Comparison of ENCODE assay signal across 8 mouse cellular contexts in the genomic region with DNA sequence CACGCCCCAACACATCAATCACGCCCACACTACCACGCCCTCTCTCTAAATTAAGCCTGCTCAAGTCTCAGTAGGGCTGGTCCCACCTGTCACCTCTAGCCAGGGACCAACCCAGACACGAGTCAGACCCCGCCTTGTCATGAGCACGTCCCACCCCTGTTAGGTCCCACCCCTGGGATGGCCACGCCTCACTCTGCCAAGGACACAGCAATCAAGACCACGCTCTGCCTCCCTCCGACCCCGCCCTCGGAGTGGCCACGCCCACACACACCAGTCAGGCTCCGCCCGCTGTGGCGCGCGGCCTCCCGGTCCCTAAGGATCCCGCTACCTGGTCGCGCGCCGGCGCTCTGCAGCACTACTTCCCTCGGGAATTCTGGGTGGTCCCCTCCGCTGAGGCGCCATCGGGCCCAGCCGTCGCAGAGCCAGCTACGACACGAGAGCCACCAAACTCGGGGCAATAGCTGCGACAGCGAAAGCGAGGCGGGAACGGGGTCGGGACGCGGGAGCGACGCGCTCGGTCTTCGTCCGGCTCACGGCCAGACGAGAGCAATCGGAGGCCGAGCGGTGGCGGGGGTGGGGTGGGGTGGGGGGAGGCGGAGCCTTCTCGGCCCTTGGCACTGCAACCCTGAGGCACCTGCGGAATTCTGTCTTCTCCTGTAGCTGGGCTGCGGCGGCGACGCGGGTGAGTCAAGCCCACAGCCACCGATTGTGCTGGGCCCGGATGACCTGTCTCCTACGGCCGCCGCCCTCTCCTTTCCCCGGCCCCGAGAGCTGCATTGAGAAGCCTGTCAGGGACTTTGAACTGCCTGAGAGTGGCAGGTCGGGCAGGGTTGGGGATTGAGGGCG. TPM values are rescaled to one million over a fixed set of nuclear protein-coding genes. Genes with fewer than 3 reads are reported as not detected.
DNase-seq lines count a peak whose midpoint lies in the region; ATAC-seq and TF ChIP-seq lines count a peak whose summit lies in the region.

A gene (plus strand): TSS at position 273 of the 846 bp plus-strand sequence.
A gene (minus strand): TSS at position 551 of the 846 bp plus-strand sequence.

- ATAC-seq in kidney, embryonic 14.5 days (ENCODE audit: low FRiP score, low TSS enrichment) = peak; percentile 99
- peak; percentile 97 for ATAC-seq in limb, embryonic 15.5 days (ENCODE audit: insufficient number of reproducible peaks, low FRiP score, low TSS enrichment, low read depth)

- H3K27ac ChIP-seq in bone marrow macrophage, adult 2 months (ENCODE audit: insufficient read depth, low read depth, low read length) = no peak within 1 kb of the TSS; the same call in 1 of the 2 replicates
- no peak within 1 kb of the TSS for H3K27ac ChIP-seq in embryonic fibroblast, embryonic 13.5 days (ENCODE audit: insufficient read depth, low read length)
- H3K27ac ChIP-seq in kidney, embryonic 14.5 days (ENCODE audit: low read depth, low read length) = peak within 1 kb of the TSS; percentile 73
- H3K27ac ChIP-seq in limb, embryonic 15.5 days = peak within 1 kb of the TSS; percentile 91

- TF ChIP-seq CTCF in bone marrow macrophage, adult 2 months (IDR thresholded peaks at IDR 0.05; ENCODE audit: low read depth, low read length) = no peak
- no peak for TF ChIP-seq CTCF in embryonic fibroblast, embryonic 13.5 days (IDR thresholded peaks at IDR 0.05; ENCODE audit: borderline replicate concordance, insufficient read depth, low read length)

- H3K4me3 ChIP-seq in bone marrow macrophage, adult 2 months (ENCODE audit: insufficient read depth, low read length) = peak within 1 kb of the TSS; percentile 94
- peak within 1 kb of the TSS; percentile 83 for H3K4me3 ChIP-seq in embryonic fibroblast, embryonic 13.5 days (ENCODE audit: insufficient read depth, low read length)
- peak within 1 kb of the TSS; percentile 75 for H3K4me3 ChIP-seq in kidney, embryonic 14.5 days (ENCODE audit: low read length)
- peak within 1 kb of the TSS; percentile 80 for H3K4me3 ChIP-seq in limb, embryonic 15.5 days

- no peaks in the 10 kb centered on the region for H3K9me3 ChIP-seq in kidney, embryonic 14.5 days (ENCODE audit: control insufficient read depth, low read length)
- no peaks in the 10 kb centered on the region for H3K9me3 ChIP-seq in limb, embryonic 15.5 days

- peaks cover 12% of the 10 kb centered on the region; the same call in 1 of the 2 replicates for H3K36me3 ChIP-seq in kidney, embryonic 14.5 days (ENCODE audit: control insufficient read depth, insufficient read depth, low read length)
- H3K36me3 ChIP-seq in limb, embryonic 15.5 days = 0 out of 2 replicates have a peak, but pooled peaks cover 3% of the 10 kb centered on the region

- no peak for TF ChIP-seq POLR2A in bone marrow macrophage, adult 2 months (IDR thresholded peaks at IDR 0.05; ENCODE audit: borderline replicate concordance, low read depth, low read length)
- peak; percentile 62 for TF ChIP-seq POLR2A in embryonic fibroblast, embryonic 13.5 days (IDR thresholded peaks at IDR 0.05; ENCODE audit: low read depth, low read length)

- peak within 1 kb of the TSS; percentile 72 for H3K9ac ChIP-seq in kidney, embryonic 14.5 days (ENCODE audit: low read depth, low read length)
- peak within 1 kb of the TSS; percentile 75 for H3K9ac ChIP-seq in limb, embryonic 15.5 days

- peaks cover 5% of the 10 kb centered on the region; the same call in 1 of the 2 replicates for H3K4me1 ChIP-seq in bone marrow macrophage, adult 2 months (ENCODE audit: control insufficient read depth, insufficient read depth, low read length)
- H3K4me1 ChIP-seq in embryonic fibroblast, embryonic 13.5 days (ENCODE audit: control insufficient read depth, insufficient read depth, low read length) = no peaks in the 10 kb centered on the region
- no peaks in the 10 kb centered on the region for H3K4me1 ChIP-seq in kidney, embryonic 14.5 days (ENCODE audit: control insufficient read depth, insufficient read depth, low read length)
- peaks cover 9% of the 10 kb centered on the region for H3K4me1 ChIP-seq in limb, embryonic 15.5 days

- H3K4me2 ChIP-seq in kidney, embryonic 14.5 days (replicated peaks; ENCODE audit: low read depth, low read length) = peak within 1 kb of the TSS; percentile 78
- H3K4me2 ChIP-seq in limb, embryonic 15.5 days = peak within 1 kb of the TSS; percentile 79

- H3K27me3 ChIP-seq in kidney, embryonic 14.5 days (ENCODE audit: control insufficient read depth, insufficient read depth, low read length) = no peaks in the 10 kb centered on the region
- H3K27me3 ChIP-seq in limb, embryonic 15.5 days = no peaks in the 10 kb centered on the region

- DNase-seq in A20 (ENCODE audit: low read depth, low spot score) = peak; percentile 99
- peak; percentile 91 for DNase-seq in heart, adult 9 months (ENCODE audit: low spot score in 2 of 2)
- DNase-seq in monocyte, adult 2 months (ENCODE audit: low read depth in 1 of 2, low spot score in 2 of 2) = peak; percentile 70 to 82
- DNase-seq in spleen, postnatal 36 days (ENCODE audit: low spot score in 2 of 2) = peak; percentile 96 to 97

- WGBS in kidney, embryonic 14.5 days = under 1% methylated on average over 68 of the region's 70 CpGs
- under 1% methylated on average over 63 of the region's 70 CpGs for WGBS in limb, embryonic 15.5 days

RNA-seq across cellular contexts. Expression of the first gene that starts in this region (rescaled TPM):
- polyA plus RNA-seq in bone marrow macrophage, adult 2 months (2012; ENCODE audit: insufficient read depth, insufficient read length, missing spikeins) = 5.0 and 9.6 TPM in 2 replicates
- polyA plus RNA-seq in embryonic fibroblast, embryonic 13.5 days (2011; ENCODE audit: insufficient read length, low read depth, missing spikeins) = 4.9 and 8.3 TPM in 2 replicates
- polyA plus RNA-seq in kidney, embryonic 14.5 days (2014; fragmentation: Nextera tagmentation; extraction: Ambion mirVana) = 10.1 and 10.3 TPM in 2 replicates
- 9.0 and 9.6 TPM in 2 replicates for polyA plus RNA-seq in limb, embryonic 15.5 days (2015; fragmentation: Nextera tagmentation; extraction: Ambion mirVana)

RNA-seq across cellular contexts. Expression of the second gene that starts in this region (rescaled TPM):
- polyA plus RNA-seq in bone marrow macrophage, adult 2 months (2012; ENCODE audit: insufficient read depth, insufficient read length, missing spikeins) = 12.7 and 17.1 TPM in 2 replicates
- polyA plus RNA-seq in embryonic fibroblast, embryonic 13.5 days (2011; ENCODE audit: insufficient read length, low read depth, missing spikeins) = 3.6 and 4.5 TPM in 2 replicates
- polyA plus RNA-seq in kidney, embryonic 14.5 days (2014; fragmentation: Nextera tagmentation; extraction: Ambion mirVana) = 28.5 and 31.3 TPM in 2 replicates
- 21.5 and 24.8 TPM in 2 replicates for polyA plus RNA-seq in limb, embryonic 15.5 days (2015; fragmentation: Nextera tagmentation; extraction: Ambion mirVana)

Comparison
In these comparisons a context has a peak if more than half of its experiments do, and no peak if none do; other contexts are left out.
1. H3K27ac ChIP-seq: peak in kidney, embryonic 14.5 days (single experiment) and limb, embryonic 15.5 days (single experiment); none in bone marrow macrophage, adult 2 months (single experiment) and embryonic fibroblast, embryonic 13.5 days (single experiment).
2. Peak in every context shown above with its lines, with median percentiles within 50 percentile points of each other: DNase-seq and H3K4me3 ChIP-seq.